17 mouse cellular contexts compared by ENCODE assay signal in the genomic region with DNA sequence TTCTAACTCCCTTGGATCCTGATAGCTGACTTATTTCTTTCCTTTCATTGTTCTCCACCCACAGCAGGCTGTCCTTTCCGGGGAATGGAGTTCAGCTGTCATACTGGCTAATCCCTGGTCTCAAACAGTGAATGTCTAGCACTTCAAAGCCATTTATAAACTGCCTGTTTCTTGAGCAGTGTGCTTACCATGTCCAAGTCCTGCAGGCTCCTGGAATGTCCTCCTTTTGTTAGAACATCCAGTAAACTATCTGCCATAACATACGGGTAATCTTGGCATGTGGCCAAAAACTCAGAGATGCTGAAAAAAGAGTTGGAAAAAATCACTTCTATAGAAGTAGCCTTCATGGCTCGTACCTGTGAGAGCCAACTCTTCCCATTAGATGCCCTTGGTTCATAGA. TPM values are rescaled to one million over a fixed set of nuclear protein-coding genes. Genes with fewer than 3 reads are reported as not detected.
A peak's percentile ranks its signal among the peaks of the same experiment; 100 is the strongest.
DNase-seq lines count a peak whose midpoint lies in the region; ATAC-seq and TF ChIP-seq lines count a peak whose summit lies in the region.
"Had no signal": no experiment of that assay in that cellular context is flagged by ENCODE, and none has a peak within 500 bp of the region (broad histone marks: within the 10 kb centered on the region; RNA-seq: fewer than 3 reads in every experiment).

No protein-coding gene starts in this region.

- H3K27ac ChIP-seq in heart, embryonic 11.5 days (ENCODE audit: low read depth, low read length): peak overlapping the region; percentile 81
- no peak overlapping the region for H3K27ac ChIP-seq in kidney, postnatal 0 days
- H3K27ac ChIP-seq: embryonic facial prominence, embryonic 13.5 days; midbrain, embryonic 15.5 days; neural tube, embryonic 15.5 days had no signal

- no peak for TF ChIP-seq CTCF in kidney, postnatal 0 days (IDR thresholded peaks at IDR 0.05; ENCODE audit: low read depth)

- peaks cover 30% of the 10 kb centered on the region for H3K36me3 ChIP-seq in heart, embryonic 11.5 days (ENCODE audit: control insufficient read depth, insufficient read depth, low read length)
- H3K36me3 ChIP-seq in kidney, postnatal 0 days (ENCODE audit: insufficient read depth, low read length): peaks cover 55% of the 10 kb centered on the region

- no peak for DNase-seq in heart, adult 8-10 months (ENCODE audit: low spot score)
- peak; percentile 43 for DNase-seq in kidney, postnatal 0 days (ENCODE audit: low spot score)
- no peak for DNase-seq in kidney, adult 11 months
- peak; percentile 73 for DNase-seq in brain, adult 2 months (ENCODE audit: low read depth, low spot score)
- DNase-seq in cerebellum, adult 9-11 months: peak; percentile 47
- DNase-seq in MN1 (ENCODE audit: low spot score): no peak
- DNase-seq: adrenal gland, adult 2 months; liver; right cerebral cortex, postnatal 25 days; thymus, postnatal 4 days had no signal

- H3K9me3 ChIP-seq in heart, embryonic 11.5 days (replicated peaks; ENCODE audit: control insufficient read depth, low read length): no peaks in the 10 kb centered on the region
- H3K9me3 ChIP-seq in kidney, postnatal 0 days (replicated peaks; ENCODE audit: low read length): no peaks in the 10 kb centered on the region
- H3K9me3 ChIP-seq: embryonic facial prominence, embryonic 13.5 days; midbrain, embryonic 15.5 days; neural tube, embryonic 15.5 days; stomach, embryonic 15.5 days had no signal

- 59% methylated on average over 3 of the region's 3 CpGs for WGBS in heart, embryonic 11.5 days (ENCODE audit: insufficient replicate concordance)
- WGBS in kidney, postnatal 0 days: 61% methylated on average over 3 of the region's 3 CpGs

- H3K4me1 ChIP-seq in heart, embryonic 11.5 days (ENCODE audit: control insufficient read depth, insufficient read depth, low read length): peaks cover 13% of the 10 kb centered on the region
- H3K4me1 ChIP-seq in kidney, postnatal 0 days (replicated peaks; ENCODE audit: insufficient read depth, low read length): no peaks in the 10 kb centered on the region
- H3K4me1 ChIP-seq: embryonic facial prominence, embryonic 13.5 days; midbrain, embryonic 15.5 days; neural tube, embryonic 15.5 days had no signal

- ATAC-seq in heart, embryonic 11.5 days (replicated peaks; ENCODE audit: insufficient number of reproducible peaks, low FRiP score, low TSS enrichment): no peak
- no peak for ATAC-seq in kidney, postnatal 0 days (replicated peaks; ENCODE audit: low FRiP score, low read depth)
- ATAC-seq: CD4-positive, CD25-positive, alpha-beta regulatory T cell, adult 4 months; midbrain, embryonic 15.5 days; Patski had no signal

- no peak overlapping the region for H3K4me2 ChIP-seq in heart, embryonic 11.5 days
- no peak overlapping the region for H3K4me2 ChIP-seq in kidney, postnatal 0 days (ENCODE audit: low read length)
- H3K4me2 ChIP-seq: embryonic facial prominence, embryonic 13.5 days; midbrain, embryonic 15.5 days; neural tube, embryonic 15.5 days; stomach, embryonic 15.5 days had no signal

- H3K27me3 ChIP-seq in heart, embryonic 11.5 days (ENCODE audit: control insufficient read depth, insufficient read depth, low read length): no peaks in the 10 kb centered on the region
- H3K27me3 ChIP-seq in kidney, postnatal 0 days (ENCODE audit: insufficient read depth, low read length): no peaks in the 10 kb centered on the region
- H3K27me3 ChIP-seq: embryonic facial prominence, embryonic 13.5 days; midbrain, embryonic 15.5 days; neural tube, embryonic 15.5 days; Patski; stomach, embryonic 15.5 days had no signal

- no peak overlapping the region for H3K9ac ChIP-seq in heart, embryonic 11.5 days (ENCODE audit: low read depth, low read length)
- no peak overlapping the region for H3K9ac ChIP-seq in kidney, postnatal 0 days (ENCODE audit: low read depth, low read length)
- H3K9ac ChIP-seq: embryonic facial prominence, embryonic 13.5 days; midbrain, embryonic 15.5 days; neural tube, embryonic 15.5 days; stomach, embryonic 15.5 days had no signal

- no peak overlapping the region for H3K4me3 ChIP-seq in heart, embryonic 11.5 days (ENCODE audit: low read depth, low read length)
- no peak overlapping the region for H3K4me3 ChIP-seq in kidney, postnatal 0 days (replicated peaks; ENCODE audit: low read depth, low read length)
- H3K4me3 ChIP-seq: embryonic facial prominence, embryonic 13.5 days; midbrain, embryonic 15.5 days; neural tube, embryonic 15.5 days; stomach, embryonic 15.5 days had no signal

RNA-seq across cellular contexts. Expression of gene Brd7, which starts 22.8 kb away (rescaled TPM):
- polyA plus RNA-seq in heart, embryonic 11.5 days (2014; fragmentation: Nextera tagmentation; extraction: Ambion mirVana): 73.3 and 79.7 TPM in 2 replicates
- 10 to 100 TPM; 74.5 to 90.1 (median 75.6) TPM for total RNA-seq in heart, adult 8-10 months (2022)
- 64.6 and 75.1 TPM in 2 replicates for polyA plus RNA-seq in kidney, postnatal 0 days (2015; fragmentation: Nextera tagmentation; extraction: Ambion mirVana)

Comparison
In these comparisons a context has a peak if more than half of its experiments do, and no peak if none do; other contexts are left out.
1. DNase-seq: peak in kidney, postnatal 0 days (single experiment), brain, adult 2 months (single experiment) and cerebellum, adult 9-11 months (single experiment); none in heart, adult 8-10 months (single experiment), kidney, adult 11 months (single experiment) and MN1 (single experiment).